Mouse (Mus musculus) common myeloid progenitor, adult 5-6 weeks (primary cell): ENCODE data around the gene Erc2. TPM values are rescaled to one million over a fixed set of nuclear protein-coding genes. Genes with fewer than 3 reads are reported as not detected.

Experiments
- ATAC-seq: replicated peaks from 2 replicates; pipeline ENCODE4 v1.8.0; 2016; ENCODE audit warnings: low read depth, mild to moderate bottlenecking, moderate TSS enrichment, inconsistent platforms; ENCODE audit not compliant: poor library complexity, severe bottlenecking
- total RNA-seq: library from RNA; stranded (forward); fragments of 200-1000, 187-1606 nt; gene quantifications from 2 replicates; pipeline ENCODE4 v1.2.3, GENCODE M21; 2017

The Erc2 gene
- total RNA-seq, 1 experiment from 2014 or later = not detected

DNA sequence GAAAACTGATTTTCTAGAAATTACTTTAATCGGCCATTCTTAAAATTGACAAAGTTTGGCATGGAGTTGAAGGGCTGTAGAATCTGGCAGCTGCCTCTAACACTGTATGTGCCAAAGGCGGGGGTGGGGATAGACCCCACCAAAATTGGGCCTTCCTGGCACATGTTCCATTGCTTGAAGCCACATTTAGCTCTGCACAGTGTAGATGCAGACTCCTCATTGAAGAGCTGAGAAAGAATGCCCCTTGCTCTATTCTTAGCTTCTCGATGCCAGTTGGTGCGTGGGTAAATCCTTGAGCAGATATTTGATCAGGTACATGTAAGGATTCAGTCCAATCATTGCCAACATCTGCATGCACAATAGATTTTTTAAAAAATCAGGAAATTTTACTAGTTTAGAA lies 621.2 kb downstream of the Erc2 start:
- no peak for ATAC-seq

GRCm38 (mm10) chr14:28262706-28263105 lies 640.5 kb downstream of the Erc2 start:
- ATAC-seq = no peak

GRCm38 (mm10) chr14:28267367-28267766 lies 645.1 kb downstream of the Erc2 start:
- ATAC-seq = no peak

DNA sequence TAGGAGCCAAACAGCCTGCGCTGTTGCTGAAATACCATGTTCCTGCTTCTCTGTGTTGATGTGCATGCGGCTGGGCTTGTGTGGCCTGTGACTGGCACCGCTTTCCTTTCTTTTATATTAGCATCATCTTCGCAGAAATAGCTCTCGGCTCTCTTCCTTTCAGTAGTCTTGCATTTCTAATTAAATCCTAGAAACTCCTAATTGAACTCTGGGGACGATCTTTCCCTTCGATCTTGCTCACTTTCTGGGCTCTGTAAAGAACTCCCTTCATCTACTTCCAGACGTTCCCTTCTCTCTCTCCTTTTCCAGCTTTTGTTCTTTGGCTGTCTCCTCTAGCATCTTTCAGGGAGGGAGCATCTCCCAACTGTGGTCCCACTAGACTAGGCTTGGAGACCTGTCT lies 649.6 kb downstream of the Erc2 start:
- no peak for ATAC-seq

DNA sequence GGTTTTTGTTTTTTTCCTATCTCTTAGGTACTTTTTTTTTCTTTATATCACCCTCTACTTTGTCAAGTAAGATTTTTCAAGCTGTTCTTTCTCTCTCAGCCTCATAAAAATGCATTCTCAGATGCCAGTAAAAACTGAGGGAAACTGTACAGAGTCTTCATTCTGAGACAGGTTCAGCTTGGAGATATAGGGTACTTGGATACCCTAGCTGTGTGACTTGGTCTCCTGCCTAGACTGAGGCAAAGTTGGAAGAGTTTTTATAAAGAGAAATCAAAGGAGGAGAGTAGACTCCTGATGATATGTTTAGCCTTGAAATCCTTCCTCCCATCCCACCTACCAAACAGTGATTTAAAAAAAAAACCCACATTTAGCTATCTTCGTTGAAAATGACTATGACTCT lies 651.4 kb downstream of the Erc2 start:
- ATAC-seq = no peak

- no peak for ATAC-seq
Measured at GRCm38 (mm10) chr14:28274826-28275225, 652.6 kb downstream of the Erc2 start.

DNA sequence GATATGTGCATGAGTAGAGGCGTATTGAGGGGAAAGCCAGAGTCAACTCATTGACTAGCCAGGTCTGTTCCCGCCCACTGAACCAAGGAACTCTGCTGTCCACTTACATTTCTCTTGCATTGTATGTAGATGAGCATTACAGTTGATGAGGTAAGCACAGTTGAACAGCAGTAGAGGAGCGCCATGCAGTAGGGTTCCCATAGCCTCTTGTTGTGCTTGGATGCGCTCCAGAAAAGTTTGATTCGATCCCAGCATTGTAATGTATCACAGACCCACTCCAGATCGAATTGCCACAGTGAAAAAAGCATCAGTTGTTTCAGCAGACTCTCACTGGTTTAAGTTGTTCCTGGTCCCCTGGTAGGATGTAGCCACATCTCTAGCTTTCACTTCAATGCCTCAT lies 656.7 kb downstream of the Erc2 start:
- no peak for ATAC-seq

DNA sequence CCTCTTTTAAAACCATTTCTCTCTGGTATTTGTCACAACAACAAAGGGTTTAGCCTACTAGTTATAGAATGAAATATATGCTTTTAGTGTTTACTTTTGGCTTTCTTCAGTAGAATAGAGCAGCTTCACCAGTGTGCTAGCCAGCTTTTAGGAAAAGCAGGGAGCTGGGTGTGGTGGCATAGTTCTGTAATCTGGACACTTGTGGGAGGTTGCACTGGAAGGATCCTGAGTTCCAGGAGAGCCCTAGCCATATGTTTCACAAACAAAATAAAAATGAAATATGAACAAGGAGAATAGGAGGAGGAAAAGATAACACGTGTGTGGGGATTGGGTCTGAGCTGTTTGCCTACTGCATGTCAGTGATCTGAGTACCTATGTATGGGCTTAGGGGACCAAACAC lies 658.1 kb downstream of the Erc2 start:
- ATAC-seq = no peak

DNA sequence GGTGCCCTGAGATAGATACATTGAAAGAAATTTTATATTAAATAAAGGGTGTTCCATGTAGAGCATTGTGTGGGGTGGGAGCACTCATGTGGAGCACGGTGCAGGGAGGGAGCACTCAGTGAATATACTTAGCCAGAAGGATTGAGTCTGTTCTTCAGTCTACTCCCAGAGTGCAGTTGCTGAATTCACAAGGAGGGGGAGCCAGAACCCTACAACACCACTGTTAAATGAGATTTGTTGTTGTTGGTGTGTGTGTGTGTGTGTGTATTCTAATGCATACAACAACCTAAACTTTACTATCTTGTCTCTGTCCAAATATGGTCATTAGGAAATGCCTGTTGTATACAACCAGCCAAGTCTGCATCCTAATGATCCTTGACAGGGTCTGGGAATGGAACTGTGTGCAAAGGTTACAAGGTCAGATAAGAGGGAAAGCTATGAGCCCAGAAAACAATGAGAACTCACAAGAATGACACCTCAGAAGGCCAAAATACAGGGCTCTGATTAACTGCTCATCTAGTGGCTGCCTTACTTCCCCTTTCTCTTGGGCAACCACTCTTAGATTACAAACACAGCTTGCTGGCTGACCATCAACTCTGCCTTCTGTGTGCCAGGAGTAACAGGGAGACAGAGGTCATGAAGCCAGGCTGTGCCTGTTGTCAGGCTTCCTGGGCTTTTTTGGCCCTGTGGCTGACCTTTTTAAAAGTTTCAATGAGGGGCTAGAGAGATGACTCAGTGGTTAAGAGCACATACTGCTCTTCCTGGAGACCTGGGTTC lies 661.3 kb downstream of the Erc2 start:
- ATAC-seq = no peak

- no peak for ATAC-seq
Measured at GRCm38 (mm10) chr14:28286511-28286910, 664.3 kb downstream of the Erc2 start.

DNA sequence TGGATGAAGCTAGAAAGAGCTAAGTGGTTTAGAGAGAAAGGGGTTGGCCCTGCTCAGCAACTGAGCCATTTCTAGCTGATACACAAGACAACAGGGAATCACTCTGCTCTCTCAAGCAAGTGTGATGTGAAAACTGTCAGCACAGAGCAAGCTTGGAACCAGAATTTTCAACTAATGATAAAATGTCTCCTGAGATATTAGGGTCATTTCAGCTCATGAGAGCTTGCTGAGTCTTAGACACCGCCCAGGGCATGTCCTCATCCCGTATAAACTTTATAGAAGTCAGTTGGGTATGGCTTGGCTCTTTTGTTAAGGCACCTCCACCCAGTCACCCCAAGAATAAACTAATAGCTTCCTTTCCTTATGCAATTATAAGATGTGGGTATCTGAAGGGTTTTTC lies 666.0 kb downstream of the Erc2 start:
- ATAC-seq = no peak

GRCm38 (mm10) chr14:28288926-28289325 lies 666.7 kb downstream of the Erc2 start:
- no peak for ATAC-seq

DNA sequence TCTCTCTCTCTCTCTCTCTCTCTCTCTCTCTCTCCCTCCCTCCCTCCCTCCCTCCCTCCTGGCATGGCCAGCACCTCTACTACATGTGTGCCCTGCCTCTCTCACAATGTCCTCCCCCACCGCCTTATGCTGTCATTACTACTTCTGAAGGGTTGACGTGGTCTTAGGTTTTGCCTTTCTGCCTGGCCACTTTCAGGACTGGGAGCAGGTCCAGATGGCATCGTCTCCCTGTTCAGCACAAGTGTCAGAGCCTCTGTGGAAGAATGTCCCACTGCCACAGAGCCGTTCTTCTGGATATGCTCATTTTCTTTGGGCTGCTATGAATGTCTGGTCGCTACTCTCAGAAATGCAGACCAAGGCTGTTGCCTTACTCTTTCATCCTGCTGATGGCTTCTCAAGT lies 671.7 kb downstream of the Erc2 start:
- ATAC-seq = no peak

- no peak for ATAC-seq
Measured at GRCm38 (mm10) chr14:28295145-28295544, 672.9 kb downstream of the Erc2 start.

- no peak for ATAC-seq
Measured at GRCm38 (mm10) chr14:28300095-28300494, 677.9 kb downstream of the Erc2 start.

DNA sequence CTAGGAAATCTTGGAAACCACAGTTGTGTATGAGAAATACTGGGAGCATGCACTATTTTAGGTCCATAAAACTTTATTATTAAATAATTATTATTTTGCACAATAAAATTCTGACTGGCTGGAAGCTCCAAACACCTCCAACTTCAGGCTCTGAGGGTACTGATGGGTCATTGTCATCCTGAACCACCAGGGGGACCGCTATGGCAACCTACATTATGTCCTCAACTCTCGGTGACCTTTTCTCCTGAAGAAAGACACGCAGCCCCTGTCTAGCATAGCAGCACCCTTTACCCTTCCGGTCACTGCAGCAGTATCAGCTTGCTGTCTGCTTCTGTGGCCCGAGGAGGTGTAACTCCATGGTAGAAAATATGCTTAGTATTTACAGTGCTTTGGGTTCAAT lies 679.0 kb downstream of the Erc2 start:
- ATAC-seq = no peak

DNA sequence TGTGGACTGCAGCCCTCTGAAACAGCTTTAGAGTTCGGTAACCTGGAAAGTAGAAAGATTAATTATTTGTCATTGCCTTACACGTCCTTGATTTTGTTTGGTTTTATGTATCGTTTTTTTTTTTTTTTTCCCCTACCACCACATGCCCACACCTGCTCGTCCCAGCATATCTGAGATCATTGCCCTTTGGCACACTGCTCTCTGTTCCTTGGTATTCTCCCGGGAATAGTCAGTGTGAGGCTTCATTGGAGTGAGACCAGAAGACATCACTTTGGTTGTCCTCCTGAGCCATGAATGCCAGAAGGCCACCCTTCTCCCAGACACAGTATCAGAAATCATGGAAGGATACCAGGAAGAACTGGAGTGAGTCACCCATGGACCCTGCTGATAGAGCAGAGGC lies 681.9 kb downstream of the Erc2 start:
- ATAC-seq = no peak

DNA sequence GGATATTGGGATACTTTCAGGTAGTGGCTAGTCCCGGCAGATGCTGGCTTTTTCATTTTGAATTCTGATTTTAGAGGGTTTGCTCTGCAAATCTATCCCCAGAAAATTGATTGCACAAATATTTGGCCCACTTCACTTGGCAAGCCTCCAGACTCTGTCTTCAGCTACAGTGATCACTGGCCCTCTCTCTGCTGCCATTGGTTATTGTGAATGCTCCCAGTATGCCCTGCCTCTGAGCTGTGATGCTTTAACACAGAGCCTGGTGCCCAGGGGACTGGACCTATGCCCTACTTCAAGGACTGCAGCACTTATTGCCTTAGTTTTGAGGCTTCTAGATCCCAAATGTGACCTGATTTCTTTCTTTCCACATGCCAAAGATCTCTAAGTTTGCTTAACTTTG lies 686.4 kb downstream of the Erc2 start:
- no peak for ATAC-seq

DNA sequence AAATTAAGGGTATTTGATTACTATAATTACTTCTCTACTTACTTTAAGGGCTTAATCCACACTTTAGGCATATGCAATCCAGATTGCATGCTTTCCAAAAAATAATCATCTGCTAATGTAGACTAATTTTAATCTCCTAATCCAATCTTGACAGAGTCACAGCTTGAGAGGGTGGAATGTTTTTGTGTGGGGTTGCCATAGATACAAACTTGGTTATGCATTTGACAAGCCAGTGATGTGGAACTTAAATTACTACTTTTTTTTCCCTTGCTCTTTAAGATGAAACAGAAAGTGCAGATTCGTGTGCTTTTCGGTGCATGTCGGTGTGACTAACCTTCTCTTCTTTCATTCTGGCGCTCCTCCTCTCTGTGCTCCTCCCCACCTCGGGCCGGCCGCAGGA lies 694.6 kb downstream of the Erc2 start:
- no peak for ATAC-seq

- ATAC-seq = no peak
Measured at GRCm38 (mm10) chr14:28321916-28322534, 699.8 kb downstream of the Erc2 start.

DNA sequence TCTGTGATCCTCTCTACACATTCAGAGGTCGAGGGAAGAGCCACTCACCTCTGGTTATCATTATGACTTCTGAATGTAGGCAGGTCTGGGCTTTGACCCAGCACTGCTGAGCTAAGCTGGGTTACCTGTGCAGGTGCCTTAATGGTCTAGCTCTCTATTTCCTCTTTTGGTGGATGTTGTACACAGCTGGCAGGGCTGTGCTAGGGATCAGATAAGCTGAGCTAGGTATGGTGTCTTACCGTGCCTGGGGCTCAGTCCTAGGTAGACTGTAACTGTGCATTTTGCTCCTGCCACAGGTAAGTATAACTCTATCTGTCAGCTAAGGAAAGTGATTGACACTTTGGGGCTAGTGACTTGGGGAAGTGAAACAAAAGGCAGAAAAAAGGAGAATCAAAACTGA lies 701.0 kb downstream of the Erc2 start:
- ATAC-seq = no peak

GRCm38 (mm10) chr14:28323727-28324126 lies 701.5 kb downstream of the Erc2 start:
- no peak for ATAC-seq
